Mouse (Mus musculus) cortical plate, adult 2 months (tissue): ENCODE results near the gene Zbtb24.

Experiments
- CTCF ChIP-seq: fragments of 200-500 bp; IDR thresholded peaks from 2 replicates; pipeline ENCODE4 v1.5.1; 2011; ENCODE audit warnings: mild to moderate bottlenecking, control low read depth, low read length; ENCODE audit not compliant: insufficient read depth; ENCODE audit errors: extremely low read depth
- POLR2A ChIP-seq: fragments of 200-500 bp; IDR thresholded peaks from 2 replicates; pipeline ENCODE4 v1.6.1; 2011; ENCODE audit warnings: mild to moderate bottlenecking, low read length, control low read depth; ENCODE audit not compliant: insufficient read depth; ENCODE audit errors: extremely low read depth

GRCm38 (mm10) chr10:41459990-41460389 lies 9.8 kb downstream of the Zbtb24 start:
- TF ChIP-seq CTCF: no peak
- no peak for TF ChIP-seq POLR2A
